21 mouse cellular contexts compared by ENCODE assay signal in genomic region chr6:85500416-85500815, GRCm38 (mm10). TPM values are rescaled to one million over a fixed set of nuclear protein-coding genes. Genes with fewer than 3 reads are reported as not detected.
DNase-seq lines count a peak whose midpoint lies in the region.
"Had no signal": no experiment of that assay in that cellular context is flagged by ENCODE, and none has a peak within 500 bp of the region (broad histone marks: within the 10 kb centered on the region; RNA-seq: fewer than 3 reads in every experiment).

No protein-coding gene starts in this region.

- DNase-seq in cerebellum, postnatal 25 days, result peak; percentile 48 to 57
- DNase-seq in cerebellum, postnatal 10 days, result no peak
- DNase-seq in 416B (ENCODE audit: low read depth) (peak; percentile 26), NIH3T3 (ENCODE audit: low read depth) (peak; percentile 40)
- DNase-seq in heart, adult 18-20 months, result no peak
- DNase-seq in heart, postnatal 4 days, result no peak
- DNase-seq: adrenal gland, postnatal 10 days; adrenal gland, postnatal 36 days; cerebellum, adult 11-12 months; cerebellum, adult 9-10 months; cerebellum, postnatal 36 days; forebrain, postnatal 0 days; gastrocnemius, adult 2 months; gastrocnemius, postnatal 14 days; heart, adult 11 months; heart, postnatal 10 days; heart, postnatal 36 days; kidney, adult 18-20 months had no signal

RNA-seq across cellular contexts. Expression of gene Fbxo41, which starts 2.4 kb away (rescaled TPM):
- total RNA-seq in heart, adult 18-20 months (2021), result not detected
- not detected for total RNA-seq in heart, postnatal 4 days (2021)
- total RNA-seq: heart, postnatal 10 days; heart, postnatal 36 days had no signal

RNA-seq across cellular contexts. Expression of gene Egr4, which starts 13.0 kb away (rescaled TPM):
- not detected for total RNA-seq in heart, adult 18-20 months (2021)
- total RNA-seq in heart, postnatal 4 days (2021), result not detected
- total RNA-seq: adrenal gland, adult 18-20 months; adrenal gland, postnatal 36 days; gastrocnemius, adult 2 months; gastrocnemius, postnatal 14 days; gastrocnemius, postnatal 4 days; heart, postnatal 10 days; heart, postnatal 36 days; MEL had no signal

RNA-seq across cellular contexts. Expression of gene Pradc1, which starts 48.6 kb away (rescaled TPM):
- total RNA-seq in heart, adult 18-20 months (2021), result 10 to 100 TPM in 1 of 2 experiments, 1 to 10 TPM in 1; 9.5 to 14.1 TPM
- total RNA-seq in heart, postnatal 4 days (2021), result 10 to 100 TPM; 25.7 to 29.2 TPM

RNA-seq across cellular contexts. Expression of gene Cct7, which starts 49.1 kb away (rescaled TPM):
- 100 to 1,000 TPM; 153 to 178 TPM for total RNA-seq in heart, adult 18-20 months (2021)
- 100 to 1,000 TPM; 189 to 197 TPM for total RNA-seq in heart, postnatal 4 days (2021)

Comparison
In these comparisons a context has a peak if more than half of its experiments do, and no peak if none do; other contexts are left out.
1. DNase-seq: peak in cerebellum, postnatal 25 days (2 of 2), 416B (single experiment) and NIH3T3 (single experiment); none in cerebellum, postnatal 10 days (0 of 2), heart, adult 18-20 months (0 of 2) and heart, postnatal 4 days (single experiment).